Mouse (Mus musculus) limb, embryonic 14.5 days (tissue): ENCODE data around the gene Trak1. TPM values are rescaled to one million over a fixed set of nuclear protein-coding genes. Genes with fewer than 3 reads are reported as not detected.

Experiments
- ATAC-seq: fragments of 200-750 bp; cut with Nextera tagmentation; 2 replicates; pipeline ENCODE4 v1.8.0; 2017; ENCODE audit warnings: low read depth, moderate number of reproducible peaks, moderate TSS enrichment; ENCODE audit not compliant: low FRiP score
- DNase-seq: peaks from one replicate; pipeline ENCODE4 v3.0.0-alpha.2; 2015; ENCODE audit warnings: low spot score
- H3K27ac ChIP-seq: fragments of 300-500 bp; sonication (generic); replicated peaks from 2 replicates; pipeline ENCODE4 v1.5.1; 2014; ENCODE audit warnings: low read depth, mild to moderate bottlenecking, low read length, moderate library complexity, mixed read lengths
- H3K27me3 ChIP-seq: fragments of 300-500 bp; sonication (generic); 2 replicates; pipeline ENCODE4 v1.6.1; 2014; ENCODE audit warnings: low read length, mixed read lengths; ENCODE audit not compliant: control insufficient read depth, insufficient read depth
- H3K36me3 ChIP-seq: fragments of 300-500 bp; sonication (generic); 2 replicates; pipeline ENCODE4 v1.6.1; 2014; ENCODE audit warnings: mild to moderate bottlenecking, low read length, moderate library complexity, mixed read lengths; ENCODE audit not compliant: control insufficient read depth, insufficient read depth
- H3K4me1 ChIP-seq: fragments of 300-500 bp; sonication (generic); 2 replicates; pipeline ENCODE4 v1.6.1; 2014; ENCODE audit warnings: antibody characterized with exemption, low read length, mixed read lengths; ENCODE audit not compliant: control insufficient read depth, insufficient read depth
- H3K4me2 ChIP-seq: fragments of 300-500 bp; sonication (generic); replicated peaks from 2 replicates; pipeline ENCODE4 v1.6.1; 2014; ENCODE audit warnings: low read depth, mild to moderate bottlenecking, low read length, moderate library complexity; ENCODE audit not compliant: severe bottlenecking
- H3K4me3 ChIP-seq: fragments of 300-500 bp; sonication (generic); replicated peaks from 2 replicates; pipeline ENCODE4 v1.5.1; 2014; ENCODE audit warnings: low read length
- H3K9ac ChIP-seq: fragments of 300-500 bp; sonication (generic); 2 replicates; pipeline ENCODE4 v1.6.1; 2014; ENCODE audit warnings: mild to moderate bottlenecking, low read depth, low read length, moderate library complexity; ENCODE audit not compliant: severe bottlenecking
- H3K9me3 ChIP-seq: fragments of 300-500 bp; sonication (generic); 2 replicates; pipeline ENCODE4 v1.6.1; 2016; ENCODE audit warnings: low read length; ENCODE audit not compliant: control insufficient read depth
- POLR2A ChIP-seq: fragments of 200-500 bp; IDR thresholded peaks from 2 replicates; pipeline ENCODE4 v1.8.0; 2012; ENCODE audit warnings: inconsistent platforms, mild to moderate bottlenecking, moderate library complexity, borderline replicate concordance; ENCODE audit not compliant: insufficient read depth, insufficient read length; ENCODE audit errors: extremely low read depth
- WGBS: fragments of 180-500 bp; shearing (Covaris S2); extraction: QIAGEN DNeasy Blood & Tissue Kit; methylation state at CpG from one replicate; pipeline ENCODE4 v1.1.7; 2014; 5-methylcytosine and 5-hydroxymethylcytosine counted together
- polyA plus RNA-seq, 2 experiments: library from polyadenylated mRNA; depleted of rRNA in 1 of 2; stranded (reverse) in 1 of 2; unstranded in 1 of 2; fragments of >200 nt; fragmentation: Nextera tagmentation in 1 of 2; extraction: Ambion mirVana in 1 of 2; gene quantifications; 2 replicates each; pipeline versions ENCODE4 v1.2.1 to v1.2.3; 2012 to 2014

The Trak1 gene
- polyA plus RNA-seq, 2 experiments = 20.8 to 31.2 TPM

DNA sequence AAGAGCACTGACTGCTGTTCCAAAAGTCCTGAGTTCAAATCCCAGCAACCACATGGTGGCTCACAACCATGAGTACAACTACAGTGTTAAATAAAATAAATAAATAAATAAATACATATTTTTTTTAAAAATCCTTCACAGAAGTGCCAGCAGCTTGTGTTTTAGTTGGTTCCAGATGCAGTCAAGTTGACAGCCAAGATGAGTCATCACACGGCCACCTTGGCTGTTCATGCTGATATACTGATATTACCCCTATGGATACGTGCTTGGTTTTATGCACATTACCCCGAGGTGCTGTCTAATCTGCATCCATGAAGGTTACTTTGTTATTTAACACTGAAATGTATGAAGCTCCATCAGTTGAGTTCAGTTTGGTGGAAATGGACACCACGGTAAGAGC lies 214.6 kb downstream of the Trak1 start:
- Histone ChIP-seq H3K4me3 (no peak overlapping the region), H3K36me3 (no peaks in the 10 kb centered on the region), H3K27ac (no peak overlapping the region), H3K4me1 (no peaks in the 10 kb centered on the region), H3K4me2 (no peak overlapping the region), H3K9me3 (no peaks in the 10 kb centered on the region), H3K27me3 (no peaks in the 10 kb centered on the region), H3K9ac (no peak overlapping the region)
- TF ChIP-seq POLR2A = no peak
- WGBS = 81% methylated on average over 4 of the region's 4 CpGs
- ATAC-seq = no peak
- DNase-seq = no peak

DNA sequence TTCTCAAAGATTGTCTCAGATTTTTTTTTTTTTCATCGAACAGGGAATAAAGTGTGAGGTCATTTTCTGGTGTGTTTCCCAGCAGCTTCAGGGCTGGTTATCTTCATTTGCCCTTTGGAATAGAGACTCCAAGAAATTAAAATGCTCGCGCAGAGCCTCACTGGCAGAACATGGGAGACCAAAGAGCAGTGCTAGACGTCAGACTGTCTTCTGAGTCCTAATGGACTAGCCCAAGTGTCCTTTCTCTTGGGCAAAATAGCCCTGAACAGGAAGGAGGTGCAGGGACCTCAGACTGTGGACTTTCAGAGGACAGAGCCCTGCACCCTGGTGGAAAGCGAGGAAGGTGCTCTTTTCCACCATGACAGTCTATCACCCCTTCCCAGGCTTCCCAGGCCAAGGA lies 217.2 kb downstream of the Trak1 start:
- WGBS = 83% methylated on average over 5 of the region's 5 CpGs
- ATAC-seq = no peak
- Histone ChIP-seq H3K4me2 (no peak overlapping the region), H3K27ac (no peak overlapping the region), H3K27me3 (no peaks in the 10 kb centered on the region), H3K9me3 (no peaks in the 10 kb centered on the region), H3K4me1 (no peaks in the 10 kb centered on the region), H3K36me3 (no peaks in the 10 kb centered on the region), H3K4me3 (no peak overlapping the region), H3K9ac (no peak overlapping the region)
- DNase-seq = no peak
- TF ChIP-seq POLR2A = no peak

DNA sequence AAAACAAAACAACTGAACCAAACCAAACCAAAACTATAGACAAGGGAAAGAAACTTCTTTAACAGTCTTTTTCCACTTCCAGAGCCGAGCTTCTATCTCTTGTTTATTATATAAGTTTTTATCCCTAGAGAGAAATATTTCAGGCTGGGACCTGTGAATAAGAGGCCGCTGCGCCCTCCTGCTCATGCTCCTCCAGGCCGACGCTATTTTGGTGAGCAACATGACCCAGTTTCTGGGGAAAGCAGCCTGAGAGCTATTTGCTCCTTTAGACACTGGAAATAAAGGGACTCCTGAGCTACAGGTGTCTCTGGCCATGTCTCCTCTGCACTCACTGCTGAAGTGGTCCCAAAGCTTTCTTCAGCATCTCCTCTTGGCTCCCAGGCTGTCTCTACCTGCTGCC lies 222.7 kb downstream of the Trak1 start:
- H3K36me3 ChIP-seq = no peaks in the 10 kb centered on the region
- no peaks in the 10 kb centered on the region for H3K4me1 ChIP-seq
- no peaks in the 10 kb centered on the region for H3K27me3 ChIP-seq
- H3K4me3 ChIP-seq = no peak overlapping the region
- no peak overlapping the region for H3K9ac ChIP-seq
- H3K9me3 ChIP-seq = no peaks in the 10 kb centered on the region
- no peak for ATAC-seq
- H3K4me2 ChIP-seq = no peak overlapping the region
- TF ChIP-seq POLR2A = no peak
- no peak overlapping the region for H3K27ac ChIP-seq
- WGBS = 77% methylated on average over 5 of the region's 5 CpGs
- no peak for DNase-seq

Other genes starting within 250 kb of the Trak1 start
- gene Ulk4, start 20.3 kb upstream of the Trak1 start, polyA plus RNA-seq (2012; rRNA removed) = 6.4 and 7.2 TPM in 2 replicates
- gene Ulk4, start 20.3 kb upstream of the Trak1 start, polyA plus RNA-seq (2014; fragmentation: Nextera tagmentation; extraction: Ambion mirVana) = 120 and 123 TPM in 2 replicates
- gene Cck, start 198.2 kb downstream of the Trak1 start, polyA plus RNA-seq (2012; rRNA removed) = 8.9 and 9.9 TPM in 2 replicates
- 2.6 and 5.2 TPM in 2 replicates for gene Cck, start 198.2 kb downstream of the Trak1 start, polyA plus RNA-seq (2014; fragmentation: Nextera tagmentation; extraction: Ambion mirVana)